Mouse (Mus musculus) urinary bladder, adult 18-20 months (tissue): ENCODE results near the gene Myo10.
A peak's percentile ranks its signal among the peaks of the same experiment; 100 is the strongest.

Experiments used
- DNase-seq, 2 experiments: peaks; one replicate each; pipeline ENCODE4 v3.0.0; 2022; ENCODE audit warnings: low spot score in 2 of 2, mixed read lengths in 2 of 2

Myo10 gene

GRCm38 (mm10) chr15:25723281-25724113 is 101.2 kb downstream of the Myo10 start:
- no peak for DNase-seq

- DNase-seq: no peak
These were observed 102.2 kb downstream of the Myo10 start for GRCm38 (mm10) chr15:25724549-25724948.

GRCm38 (mm10) chr15:25726814-25727213 is 104.5 kb downstream of the Myo10 start:
- no peak for DNase-seq

- no peak for DNase-seq
These were observed 106.2 kb downstream of the Myo10 start for GRCm38 (mm10) chr15:25728501-25728900.

GRCm38 (mm10) chr15:25731053-25731452 is 108.7 kb downstream of the Myo10 start:
- no peak for DNase-seq

- DNase-seq: no peak
These were observed 110.6 kb downstream of the Myo10 start for GRCm38 (mm10) chr15:25732758-25733428.

- no peak for DNase-seq
These were observed 111.6 kb downstream of the Myo10 start for GRCm38 (mm10) chr15:25733739-25734430.

GRCm38 (mm10) chr15:25736531-25736930 is 114.2 kb downstream of the Myo10 start:
- DNase-seq: no peak

- DNase-seq: no peak
These were observed 117.9 kb downstream of the Myo10 start for GRCm38 (mm10) chr15:25740271-25740670.

GRCm38 (mm10) chr15:25742196-25742595 is 119.9 kb downstream of the Myo10 start:
- DNase-seq: no peak

GRCm38 (mm10) chr15:25751510-25751909 is 129.2 kb downstream of the Myo10 start:
- DNase-seq: no peak

GRCm38 (mm10) chr15:25752597-25752996 is 130.3 kb downstream of the Myo10 start:
- no peak for DNase-seq

- DNase-seq: no peak
These were observed 130.7 kb downstream of the Myo10 start for GRCm38 (mm10) chr15:25753003-25753402.

- DNase-seq: no peak
These were observed 131.6 kb downstream of the Myo10 start for GRCm38 (mm10) chr15:25753878-25754277.

GRCm38 (mm10) chr15:25754342-25754951 is 132.1 kb downstream of the Myo10 start:
- DNase-seq: no peak

- DNase-seq: no peak
These were observed 133.2 kb downstream of the Myo10 start for GRCm38 (mm10) chr15:25755536-25755935.

GRCm38 (mm10) chr15:25756072-25756471 is 133.7 kb downstream of the Myo10 start:
- DNase-seq: no peak

- no peak for DNase-seq
These were observed 135.7 kb downstream of the Myo10 start for GRCm38 (mm10) chr15:25758037-25758436.

GRCm38 (mm10) chr15:25758500-25759086 is 136.3 kb downstream of the Myo10 start:
- DNase-seq: peak; percentile 75 to 76

- DNase-seq: no peak
These were observed 138.0 kb downstream of the Myo10 start for GRCm38 (mm10) chr15:25760304-25760703.

- no peak for DNase-seq
These were observed 138.7 kb downstream of the Myo10 start for GRCm38 (mm10) chr15:25761049-25761448.

GRCm38 (mm10) chr15:25761800-25762211 is 139.5 kb downstream of the Myo10 start:
- DNase-seq: no peak
